Mouse (Mus musculus) ES-Bruce4 (cell line): ENCODE measurements around the gene Rab5if. TPM values are rescaled to one million over a fixed set of nuclear protein-coding genes. Genes with fewer than 3 reads are reported as not detected.
"Not testable (repeated sequence)": the region's sequence is repeated elsewhere in the genome, so short reads cannot be mapped to it uniquely, and the experiment has no call there.

Experiments
- H3K27ac ChIP-seq: 2 replicates; pipeline ENCODE4 v1.5.1; 2012; ENCODE audit warnings: low read length, inconsistent platforms; ENCODE audit not compliant: insufficient read depth
- H3K27me3 ChIP-seq: 2 replicates; pipeline ENCODE4 v1.6.1; 2012; ENCODE audit warnings: mild to moderate bottlenecking, low read length, inconsistent platforms; ENCODE audit not compliant: control insufficient read depth, poor library complexity, insufficient read depth, severe bottlenecking
- H3K36me3 ChIP-seq: 2 replicates; pipeline ENCODE4 v1.6.1; 2012; ENCODE audit warnings: inconsistent platforms, mild to moderate bottlenecking, low read length, moderate library complexity; ENCODE audit not compliant: control insufficient read depth, poor library complexity, insufficient read depth, severe bottlenecking
- H3K4me1 ChIP-seq: one replicate; pipeline ENCODE4 v1.8.1; 2011; ENCODE audit warnings: low read length; ENCODE audit not compliant: control insufficient read depth, insufficient read depth
- H3K4me3 ChIP-seq: 2 replicates; pipeline ENCODE4 v1.5.1; 2011; ENCODE audit warnings: low read depth, mild to moderate bottlenecking, low read length
- H3K9ac ChIP-seq: 2 replicates; pipeline ENCODE4 v1.6.1; 2012; ENCODE audit warnings: low read depth, mild to moderate bottlenecking, inconsistent platforms; ENCODE audit not compliant: poor library complexity, severe bottlenecking
- H3K9me3 ChIP-seq: replicated peaks from 2 replicates; pipeline ENCODE4 v1.6.1; 2012; ENCODE audit warnings: mild to moderate bottlenecking, low read length, inconsistent platforms; ENCODE audit not compliant: control insufficient read depth, poor library complexity, insufficient read depth, severe bottlenecking
- CTCF ChIP-seq: IDR thresholded peaks from one replicate; pipeline ENCODE4 v1.8.1; 2011; ENCODE audit warnings: low read depth, low read length
- EP300 ChIP-seq: IDR thresholded peaks from 2 replicates; pipeline ENCODE4 v1.6.1; 2011; ENCODE audit warnings: low read depth, low read length; ENCODE audit not compliant: insufficient read depth
- POLR2A ChIP-seq: IDR thresholded peaks from one replicate; pipeline ENCODE4 v1.8.1; 2011; ENCODE audit warnings: low read length; ENCODE audit not compliant: insufficient read depth
- polyA plus RNA-seq: library from polyadenylated mRNA; stranded (reverse); fragments of >200 nt; gene quantifications from 2 replicates; pipeline ENCODE4 v1.2.4, GENCODE M21; 2011; ENCODE audit warnings: low read depth; ENCODE audit not compliant: missing spikeins, insufficient read depth, insufficient read length

Rab5if gene
- polyA plus RNA-seq, 1 experiment: 98.2 TPM

- H3K4me3 ChIP-seq: no peak overlapping the region
- peaks cover 2% of the 10 kb centered on the region for H3K4me1 ChIP-seq
- no peaks in the 10 kb centered on the region for H3K36me3 ChIP-seq
- H3K27me3 ChIP-seq: no peaks in the 10 kb centered on the region
- H3K27ac ChIP-seq: no peak overlapping the region
- TF ChIP-seq CTCF: no peak
- no peak for TF ChIP-seq POLR2A
- TF ChIP-seq EP300: no peak
- peaks cover 9% of the 10 kb centered on the region for H3K9me3 ChIP-seq
- H3K9ac ChIP-seq: no peak overlapping the region
Observed at GRCm38 (mm10) chr2:156913191-156913590, 50.3 kb downstream of the Rab5if start.

GRCm38 (mm10) chr2:156915559-156915958 is 52.6 kb downstream of the Rab5if start:
- Histone ChIP-seq H3K27ac (no peak overlapping the region), H3K27me3 (no peaks in the 10 kb centered on the region), H3K4me3 (no peak overlapping the region), H3K4me1 (peaks cover 2% of the 10 kb centered on the region), H3K9ac (no peak overlapping the region), H3K36me3 (no peaks in the 10 kb centered on the region), H3K9me3 (peaks cover 9% of the 10 kb centered on the region)
- no peak for TF ChIP-seq CTCF
- TF ChIP-seq POLR2A: no peak
- TF ChIP-seq EP300: no peak

GRCm38 (mm10) chr2:156916419-156917125 is 53.6 kb downstream of the Rab5if start:
- TF ChIP-seq EP300 (no peak), CTCF (no peak), POLR2A (no peak)
- H3K9me3 ChIP-seq: peaks cover 9% of the 10 kb centered on the region
- no peak overlapping the region for H3K4me3 ChIP-seq

GRCm38 (mm10) chr2:156918562-156918961 is 55.6 kb downstream of the Rab5if start:
- H3K27me3 ChIP-seq: no peaks in the 10 kb centered on the region
- no peaks in the 10 kb centered on the region for H3K4me1 ChIP-seq
- no peak overlapping the region for H3K4me3 ChIP-seq
- no peak overlapping the region for H3K9ac ChIP-seq
- peaks cover 3% of the 10 kb centered on the region for H3K9me3 ChIP-seq
- H3K27ac ChIP-seq: no peak overlapping the region
- no peaks in the 10 kb centered on the region for H3K36me3 ChIP-seq
- TF ChIP-seq CTCF: no peak
- no peak for TF ChIP-seq EP300
- TF ChIP-seq POLR2A: no peak

More at GRCm38 (mm10) chr2:156916419-156917125, 53.6 kb downstream of the Rab5if start:
- H3K9ac ChIP-seq: no peak overlapping the region
- no peaks in the 10 kb centered on the region for H3K36me3 ChIP-seq
- H3K4me1 ChIP-seq: no peaks in the 10 kb centered on the region
- no peak overlapping the region for H3K27ac ChIP-seq
- H3K27me3 ChIP-seq: no peaks in the 10 kb centered on the region

GRCm38 (mm10) chr2:156919191-156919590 is 56.3 kb downstream of the Rab5if start:
- not testable (repeated sequence) for H3K9ac ChIP-seq, H3K9me3 ChIP-seq, H3K27ac ChIP-seq, H3K4me1 ChIP-seq, H3K36me3 ChIP-seq, H3K27me3 ChIP-seq, H3K4me3 ChIP-seq

- no peak overlapping the region for H3K4me3 ChIP-seq
- H3K36me3 ChIP-seq: no peaks in the 10 kb centered on the region
- no peak overlapping the region for H3K9ac ChIP-seq
- H3K4me1 ChIP-seq: no peaks in the 10 kb centered on the region
- H3K27ac ChIP-seq: no peak overlapping the region
- H3K27me3 ChIP-seq: no peaks in the 10 kb centered on the region
- H3K9me3 ChIP-seq: no peaks in the 10 kb centered on the region
- TF ChIP-seq POLR2A (no peak), CTCF (no peak)
Observed at GRCm38 (mm10) chr2:156919796-156920195, 56.9 kb downstream of the Rab5if start.
